Mouse (Mus musculus): ENCODE results near the gene Homer1. TPM values are rescaled to one million over a fixed set of nuclear protein-coding genes. Genes with fewer than 3 reads are reported as not detected.

Gene Homer1
- total RNA-seq, 2 experiments from 2014 or later: 177 to 187 TPM

DNA sequence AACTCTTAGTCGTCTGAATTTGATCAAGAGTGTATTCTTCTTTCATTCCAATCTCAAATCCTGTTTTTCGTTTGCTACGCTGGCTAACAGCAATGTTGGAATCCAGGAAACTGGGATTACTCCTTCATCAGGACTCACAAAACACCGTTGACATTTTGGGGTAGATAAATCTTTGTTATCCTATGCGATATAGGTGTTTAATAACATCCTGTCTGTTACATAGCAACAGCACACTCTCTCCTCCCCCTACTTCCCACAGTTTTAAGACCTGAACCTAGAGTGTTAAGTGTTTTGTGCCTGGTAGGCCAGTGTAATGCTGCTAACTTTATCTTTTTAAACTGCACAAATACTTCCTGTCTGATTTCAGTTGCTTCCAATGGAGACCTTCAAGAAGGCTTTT lies 39.0 kb downstream of the Homer1 start:
- no peak for DNase-seq (ENCODE audit: extremely low spot score in 1 of 2, low spot score in 1 of 2)

DNA sequence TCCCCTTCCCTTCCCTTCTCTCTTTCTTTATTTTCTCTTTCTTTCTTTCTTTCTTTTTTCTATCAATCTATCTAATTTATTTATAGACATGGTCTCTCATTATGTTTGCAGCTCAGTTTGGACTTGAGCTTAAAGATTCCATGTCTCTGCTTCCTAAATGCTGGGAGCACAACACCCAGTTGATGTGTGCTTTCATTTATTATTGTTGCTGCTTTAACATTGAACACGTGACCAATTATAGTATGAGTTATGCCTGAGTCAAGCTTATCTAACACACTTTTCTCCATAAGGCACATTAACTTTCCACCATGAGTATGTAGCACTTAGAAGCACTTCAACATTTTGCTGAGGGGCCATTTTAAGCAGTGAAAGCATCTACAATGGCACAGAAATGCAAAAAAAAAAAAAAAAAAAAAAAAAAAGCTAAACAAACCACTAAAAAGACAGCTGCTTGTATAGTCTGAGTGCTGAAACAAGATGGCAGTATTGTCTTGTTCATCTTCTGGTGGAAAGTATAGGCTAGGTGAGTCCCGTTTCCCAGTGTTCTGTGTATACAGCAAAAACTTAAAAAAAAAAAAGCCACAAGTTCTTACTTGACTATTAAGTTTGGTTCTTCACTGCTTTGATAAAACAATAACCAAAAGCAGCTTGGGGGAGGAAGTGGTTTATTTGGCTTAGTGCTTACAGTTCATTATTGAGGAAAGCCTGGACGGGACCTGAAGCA lies 41.3 kb downstream of the Homer1 start:
- no peak for DNase-seq (ENCODE audit: extremely low spot score in 1 of 2, low spot score in 1 of 2)

DNA sequence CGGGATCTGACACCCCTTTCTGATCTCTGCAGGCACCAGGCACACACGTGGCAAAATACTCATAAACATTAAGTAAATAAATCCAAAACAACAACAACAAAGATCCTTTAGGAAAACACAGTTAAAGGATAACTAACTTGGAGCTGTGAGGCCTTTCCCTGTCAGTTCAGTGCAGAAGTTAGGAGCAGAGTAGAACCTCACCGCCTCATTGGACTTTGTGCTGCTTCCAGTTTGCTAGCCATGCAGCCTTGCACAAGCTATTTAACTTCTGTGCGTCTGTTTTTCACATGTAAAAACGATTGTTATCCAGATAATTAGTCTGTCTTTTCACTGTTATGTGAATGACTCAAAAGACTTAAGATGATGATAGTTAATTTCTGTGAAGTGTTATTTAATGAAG lies 43.2 kb downstream of the Homer1 start:
- no peak for DNase-seq (ENCODE audit: extremely low spot score in 1 of 2, low spot score in 1 of 2)

DNA sequence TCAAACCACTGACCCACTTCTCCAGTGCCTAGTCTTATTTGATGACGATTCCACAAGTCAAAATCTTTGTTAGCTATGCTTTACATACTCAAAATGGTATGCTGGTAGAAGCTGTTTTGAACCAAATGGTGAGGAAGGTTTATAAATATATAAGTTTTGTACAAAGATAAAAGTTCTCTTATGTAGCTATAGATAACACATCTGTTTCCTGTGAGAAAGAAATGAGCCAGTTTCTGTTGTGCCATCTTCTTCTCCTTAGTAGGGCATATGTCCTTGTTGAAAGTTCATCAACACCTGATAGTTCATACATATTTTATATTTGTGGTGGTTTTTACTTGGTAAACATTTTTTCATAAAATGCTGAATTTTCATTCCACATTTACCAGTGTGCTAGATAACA lies 45.0 kb downstream of the Homer1 start:
- no peak for DNase-seq (ENCODE audit: extremely low spot score in 1 of 2, low spot score in 1 of 2)

DNA sequence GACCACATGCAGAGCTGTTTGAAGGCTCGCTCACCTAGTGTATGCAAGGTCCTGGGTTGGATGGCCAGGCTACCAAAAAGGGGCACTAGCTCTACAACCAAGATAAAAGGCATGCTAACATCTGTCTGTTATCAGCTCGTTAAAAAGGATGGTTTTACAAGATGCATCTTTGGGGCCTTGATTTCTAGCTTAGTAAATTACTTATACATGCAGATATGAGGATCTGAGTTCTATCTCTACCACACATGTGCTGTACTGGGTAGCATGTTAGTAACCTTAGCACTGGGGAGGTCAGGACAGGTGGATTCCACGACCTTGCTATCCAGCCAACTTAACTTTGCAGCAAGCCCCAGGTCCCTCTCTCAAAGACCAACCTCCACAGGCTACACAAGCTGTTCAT lies 46.4 kb downstream of the Homer1 start:
- no peak for DNase-seq (ENCODE audit: extremely low spot score in 1 of 2, low spot score in 1 of 2)

DNA sequence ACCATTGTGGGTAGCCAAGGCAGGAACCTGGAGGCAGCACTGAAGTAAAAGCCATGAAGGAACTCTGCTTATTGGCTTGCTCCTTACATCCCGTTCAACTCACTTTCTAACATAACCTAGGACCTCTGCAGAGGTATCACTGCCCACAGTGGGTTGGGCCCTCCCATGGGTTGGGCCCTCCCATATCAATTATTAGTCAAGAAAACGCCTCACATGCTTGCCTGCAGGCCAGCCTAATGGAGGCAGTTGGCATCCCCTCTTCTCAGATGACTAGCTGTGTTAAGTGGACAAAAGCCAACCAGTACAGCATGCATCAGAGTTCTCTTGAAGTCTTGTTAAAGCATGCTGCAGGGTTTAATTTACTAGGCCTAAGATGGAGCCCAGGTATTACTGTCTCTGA lies 52.6 kb downstream of the Homer1 start:
- no peak for DNase-seq (ENCODE audit: extremely low spot score in 1 of 2, low spot score in 1 of 2)

DNA sequence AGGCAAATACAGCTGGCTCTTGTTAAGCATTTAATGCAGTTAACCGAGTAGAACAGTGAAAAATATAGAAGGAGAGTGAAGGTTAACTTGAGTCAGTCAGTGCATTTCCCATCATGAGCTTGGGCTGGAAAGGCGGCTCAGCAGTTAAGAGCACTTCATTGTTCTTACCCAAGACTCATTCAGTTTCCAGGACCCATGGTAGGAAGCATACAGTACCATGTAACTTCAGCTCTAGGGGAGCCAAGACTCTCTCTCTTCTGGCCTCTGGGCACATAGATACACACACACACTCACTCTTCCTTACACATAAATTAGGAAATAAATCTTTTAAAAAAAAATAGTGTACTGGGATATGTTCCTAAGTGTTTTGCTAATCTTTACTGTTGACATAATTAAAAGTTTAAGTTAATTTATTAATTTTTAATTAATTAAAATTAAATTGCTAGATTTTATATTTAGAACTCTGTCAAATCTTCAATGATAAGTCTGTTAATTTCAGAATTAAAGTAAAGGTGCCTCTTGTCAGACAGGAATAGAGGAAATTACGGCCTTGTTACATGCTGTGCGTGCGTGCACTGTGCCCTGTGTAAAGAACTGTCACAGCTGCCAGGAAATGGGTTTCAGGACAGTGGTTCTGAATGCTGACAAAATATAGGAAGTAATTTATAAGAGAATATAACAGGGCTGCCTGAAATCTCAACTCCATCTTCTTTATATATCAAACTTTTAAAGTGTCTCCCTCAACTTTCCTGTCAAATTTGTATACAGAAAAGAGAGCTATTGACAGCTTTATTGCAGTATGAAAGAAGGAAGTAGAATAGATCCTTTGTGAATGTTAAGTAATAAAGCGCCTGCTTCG lies 55.2 kb downstream of the Homer1 start:
- DNase-seq (ENCODE audit: extremely low spot score in 1 of 2, low spot score in 1 of 2): no peak

DNA sequence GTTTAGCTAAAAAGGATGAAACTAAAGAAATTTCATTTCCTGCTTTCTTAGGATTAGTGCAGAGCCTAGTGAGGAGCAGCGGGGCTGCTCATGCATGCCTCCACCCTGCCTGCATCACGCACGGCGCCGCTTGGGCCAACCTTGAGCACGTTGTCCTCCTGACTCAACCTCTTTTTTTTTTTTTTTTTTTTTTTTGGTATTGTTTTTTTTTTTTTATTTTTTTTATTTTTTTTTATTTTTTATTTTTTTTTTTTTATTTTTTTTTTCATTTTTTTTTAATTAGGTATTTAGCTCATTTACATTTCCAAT lies 55.8 kb downstream of the Homer1 start:
- DNase-seq (ENCODE audit: extremely low spot score in 1 of 2, low spot score in 1 of 2): no peak

DNA sequence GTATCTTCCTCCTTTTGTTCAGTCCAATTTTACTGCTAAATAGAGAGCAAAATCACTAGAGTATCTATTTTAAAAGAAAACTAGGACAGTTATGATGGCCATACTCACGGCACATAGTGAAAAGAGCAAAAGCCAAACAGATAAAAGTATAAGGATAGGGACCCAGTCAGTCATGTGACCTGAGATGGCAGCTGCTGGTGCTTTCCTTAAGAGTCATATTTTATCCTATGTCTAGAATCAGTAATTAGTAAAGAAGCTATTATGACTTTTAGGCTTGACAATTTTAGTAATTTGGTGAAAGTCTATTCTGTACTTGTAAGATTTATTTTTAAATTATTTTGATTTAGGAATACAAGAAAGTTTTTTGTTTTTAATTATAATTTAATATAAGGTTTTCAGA lies 59.1 kb downstream of the Homer1 start:
- DNase-seq (ENCODE audit: extremely low spot score in 1 of 2, low spot score in 1 of 2): no peak

DNA sequence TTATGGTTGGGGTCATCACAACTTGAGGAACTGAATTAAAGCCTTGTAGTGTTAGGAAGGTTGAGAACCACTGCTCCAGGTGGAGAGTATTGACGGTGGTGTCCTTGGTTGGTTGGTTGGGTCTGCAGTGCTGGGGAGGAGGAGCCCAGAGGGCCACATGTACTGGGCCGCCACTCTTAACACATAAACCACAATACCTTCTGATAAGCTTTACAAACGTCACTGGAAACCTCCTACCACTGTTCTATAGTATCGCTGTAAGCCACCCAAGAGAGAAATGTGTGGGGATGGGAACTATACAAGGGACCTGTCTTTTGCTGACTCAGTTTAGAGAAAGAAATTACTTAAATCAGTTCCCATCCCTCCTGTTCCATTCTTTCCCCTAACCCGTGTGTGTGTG lies 68.1 kb downstream of the Homer1 start:
- no peak for DNase-seq (ENCODE audit: extremely low spot score in 1 of 2, low spot score in 1 of 2)

DNA sequence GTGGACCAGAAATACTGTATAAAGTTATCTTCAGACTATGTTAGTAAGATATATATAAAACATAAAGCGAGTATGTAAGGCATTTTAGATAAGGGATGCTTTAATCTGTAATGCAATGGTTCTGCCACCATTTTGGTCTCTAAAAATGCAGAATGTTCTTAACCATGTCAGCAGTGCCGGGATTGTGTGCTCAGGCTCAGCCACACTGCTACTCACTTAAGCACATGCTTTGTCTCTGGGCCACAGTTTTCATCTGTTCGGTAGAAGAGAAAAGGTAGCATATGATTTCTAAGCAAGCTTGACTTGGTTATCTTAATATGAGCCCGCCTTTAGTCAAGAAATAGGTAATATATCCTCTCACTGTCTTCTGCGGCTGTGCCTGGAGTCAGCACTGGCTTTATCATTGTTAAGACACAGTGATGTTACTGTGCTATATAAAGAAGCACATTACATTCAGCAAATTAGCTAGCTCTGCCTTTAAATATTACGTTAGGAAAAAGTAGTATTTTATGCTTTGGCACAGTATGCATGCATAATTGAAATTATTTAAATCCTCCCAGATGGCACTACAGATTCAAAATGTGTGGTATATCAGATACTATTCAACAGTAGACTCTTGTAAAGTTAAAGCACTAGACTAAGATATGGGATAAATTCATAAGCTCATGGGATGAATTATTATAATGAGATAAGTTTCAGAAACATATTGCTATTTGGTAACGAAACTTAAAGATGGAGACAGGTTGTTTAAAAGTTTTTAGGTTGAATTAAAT lies 69.6 kb downstream of the Homer1 start:
- DNase-seq (ENCODE audit: extremely low spot score in 1 of 2, low spot score in 1 of 2): no peak

DNA sequence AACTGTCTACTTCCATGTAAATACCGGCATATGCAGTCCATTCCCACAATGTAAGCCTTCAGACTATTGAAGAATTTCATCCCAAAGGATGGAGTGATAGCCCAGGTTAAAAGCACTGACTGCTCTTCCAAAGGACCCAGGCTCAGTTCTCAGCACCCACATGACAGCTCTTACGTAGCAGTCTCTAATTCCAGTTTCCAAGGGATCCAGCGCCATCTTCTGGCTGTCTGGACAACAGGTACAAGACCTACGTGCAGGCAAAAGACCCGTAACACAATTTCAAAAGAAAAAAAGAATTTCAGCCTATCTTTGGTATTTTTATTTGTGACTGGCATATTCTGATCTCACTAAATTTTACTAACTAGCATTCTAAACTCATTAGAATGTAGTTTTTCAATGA lies 75.0 kb downstream of the Homer1 start:
- no peak for DNase-seq (ENCODE audit: extremely low spot score in 1 of 2, low spot score in 1 of 2)

DNA sequence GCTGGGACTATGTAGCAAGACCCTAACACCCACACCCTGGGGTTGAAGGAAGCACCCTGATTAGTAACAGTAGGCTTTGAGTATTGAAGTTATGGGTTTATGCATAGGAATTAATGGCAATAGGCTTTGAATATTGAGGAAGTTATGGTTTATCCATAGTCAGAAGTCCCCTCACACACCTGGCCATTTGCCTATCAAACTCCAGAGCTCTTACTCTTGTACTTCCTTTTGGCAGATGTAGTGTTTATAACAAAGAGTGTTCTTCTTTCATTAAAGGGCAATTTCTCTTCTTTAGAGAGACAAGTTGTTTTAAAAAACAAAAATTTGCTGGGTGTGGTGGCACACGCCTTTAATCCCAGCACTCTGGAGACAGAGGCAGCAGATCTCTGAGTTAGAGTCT lies 79.1 kb downstream of the Homer1 start:
- DNase-seq (ENCODE audit: extremely low spot score in 1 of 2, low spot score in 1 of 2): no peak

DNA sequence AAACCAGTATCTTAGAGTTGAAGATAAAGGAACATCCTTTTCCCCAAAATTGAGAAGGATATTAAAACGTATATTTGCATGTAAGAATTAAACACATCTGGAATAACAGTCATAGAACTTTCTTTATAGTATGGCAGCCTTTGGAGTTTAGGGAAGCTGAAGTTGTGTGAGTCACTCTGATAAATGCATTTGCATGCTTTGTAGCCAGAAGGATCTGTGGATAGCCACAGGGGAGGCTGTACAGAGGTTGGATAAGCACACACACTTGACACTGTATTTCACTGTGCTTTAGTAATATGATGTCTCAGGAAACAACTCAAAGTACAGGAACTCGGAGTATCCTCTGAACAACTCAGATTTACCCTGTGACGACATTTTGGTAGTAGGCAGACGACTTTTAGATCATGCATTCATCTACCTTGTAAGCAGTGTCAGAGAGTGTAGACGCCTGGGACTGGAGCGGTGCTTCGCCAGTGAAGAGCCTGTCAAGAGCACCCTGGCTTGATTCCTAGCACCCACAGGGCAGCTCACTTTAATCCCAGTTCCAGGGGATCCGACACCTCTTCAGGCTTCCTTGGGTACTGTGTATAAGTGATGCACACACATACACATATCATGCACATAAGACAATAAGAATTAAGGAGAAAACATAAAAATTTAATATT lies 81.1 kb downstream of the Homer1 start:
- no peak for DNase-seq (ENCODE audit: extremely low spot score in 1 of 2, low spot score in 1 of 2)

DNA sequence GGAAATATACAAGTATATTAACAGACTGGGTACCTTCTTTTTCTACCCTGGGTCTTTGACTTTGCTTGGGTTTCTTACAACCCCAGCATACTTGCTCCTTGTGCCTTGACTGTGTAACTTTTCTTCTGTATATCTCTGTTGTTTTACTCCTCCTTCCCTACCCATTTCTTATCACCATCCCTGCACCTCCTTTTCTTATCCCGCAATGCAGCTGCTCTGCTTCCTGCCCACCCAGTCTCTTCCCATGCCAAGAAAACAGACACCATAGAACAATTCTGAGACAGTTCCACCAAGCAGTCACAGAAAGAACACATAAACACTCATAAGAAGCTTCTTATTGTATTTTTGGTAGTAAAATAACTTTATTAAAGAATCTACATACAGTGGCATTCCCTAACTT lies 81.9 kb downstream of the Homer1 start:
- no peak for DNase-seq (ENCODE audit: extremely low spot score in 1 of 2, low spot score in 1 of 2)

DNA sequence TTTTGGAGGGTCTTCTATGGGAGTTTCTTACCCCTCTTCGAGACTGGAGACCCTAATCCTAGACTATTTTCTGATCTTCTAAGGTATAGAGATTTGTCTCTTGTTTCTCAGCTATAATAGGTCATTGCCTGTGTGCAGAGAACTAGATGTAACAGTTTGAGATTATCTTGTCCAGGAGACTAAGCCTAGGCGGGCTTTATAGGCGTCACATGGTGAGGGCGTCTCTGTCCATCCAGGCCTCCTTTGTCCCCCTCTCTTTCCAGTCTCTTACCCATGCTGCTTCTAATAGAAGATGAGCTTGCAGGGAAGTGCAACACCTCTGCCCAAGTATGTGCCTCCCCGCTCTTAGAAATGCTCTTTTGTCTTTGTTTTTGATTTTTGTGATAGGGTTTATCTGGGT lies 83.7 kb downstream of the Homer1 start:
- DNase-seq (ENCODE audit: extremely low spot score in 1 of 2, low spot score in 1 of 2): no peak

DNA sequence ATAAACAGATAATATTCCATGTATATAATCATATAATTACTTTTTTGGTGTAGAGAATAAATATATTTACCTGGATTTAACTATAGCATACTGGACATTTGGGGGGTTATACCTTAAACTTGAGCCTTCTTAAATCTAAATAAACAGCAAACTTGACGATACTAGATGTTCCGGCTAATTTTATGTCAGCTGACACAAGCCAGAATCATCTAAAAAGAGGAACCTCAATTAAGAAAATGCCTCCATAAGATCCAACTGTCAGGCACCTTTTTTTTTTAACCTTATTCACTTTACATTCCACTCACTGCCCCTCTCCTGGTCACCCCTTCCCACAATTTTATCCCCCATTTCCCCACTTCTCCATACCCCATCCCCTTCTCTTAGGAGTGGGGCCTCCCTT lies 84.2 kb downstream of the Homer1 start:
- no peak for DNase-seq (ENCODE audit: extremely low spot score in 1 of 2, low spot score in 1 of 2)

DNA sequence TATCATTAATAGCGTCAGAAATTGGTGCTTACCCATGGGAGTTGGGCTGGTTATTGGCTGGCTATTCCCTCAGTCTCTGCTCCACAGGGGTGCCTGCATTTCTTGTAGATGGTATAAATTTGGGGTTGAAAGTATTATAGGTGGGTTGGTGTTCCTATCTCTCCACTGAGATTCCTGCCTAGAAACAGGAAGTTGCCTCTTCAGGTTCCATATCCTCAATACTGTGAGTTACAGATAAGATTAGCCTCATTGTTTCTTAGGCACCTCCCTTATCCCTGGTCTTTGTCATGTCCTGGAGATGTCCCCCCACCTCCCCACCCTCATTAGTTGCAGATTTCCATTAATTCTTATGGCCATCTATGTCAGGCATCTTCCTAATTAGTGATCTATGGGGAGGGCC lies 85.0 kb downstream of the Homer1 start:
- DNase-seq (ENCODE audit: extremely low spot score in 1 of 2, low spot score in 1 of 2): no peak

DNA sequence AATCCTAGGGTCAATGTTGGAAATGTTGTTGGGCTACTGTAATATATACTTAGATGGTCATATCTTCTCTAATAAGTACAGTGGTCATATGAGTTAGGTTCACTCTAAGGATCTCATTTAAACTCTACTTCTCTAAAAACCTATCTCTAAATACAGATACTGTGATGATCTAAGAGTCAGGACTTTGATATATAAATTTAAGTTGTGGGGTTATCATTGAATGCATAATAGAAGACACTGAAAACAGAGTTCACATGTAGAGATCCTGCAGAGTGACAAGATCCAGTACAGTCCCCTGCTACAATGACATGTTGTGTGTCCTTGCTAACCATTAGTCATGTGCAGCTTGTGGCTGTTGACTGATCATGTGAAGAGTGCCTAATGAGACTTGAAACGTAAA lies 85.7 kb downstream of the Homer1 start:
- DNase-seq (ENCODE audit: extremely low spot score in 1 of 2, low spot score in 1 of 2): no peak

DNA sequence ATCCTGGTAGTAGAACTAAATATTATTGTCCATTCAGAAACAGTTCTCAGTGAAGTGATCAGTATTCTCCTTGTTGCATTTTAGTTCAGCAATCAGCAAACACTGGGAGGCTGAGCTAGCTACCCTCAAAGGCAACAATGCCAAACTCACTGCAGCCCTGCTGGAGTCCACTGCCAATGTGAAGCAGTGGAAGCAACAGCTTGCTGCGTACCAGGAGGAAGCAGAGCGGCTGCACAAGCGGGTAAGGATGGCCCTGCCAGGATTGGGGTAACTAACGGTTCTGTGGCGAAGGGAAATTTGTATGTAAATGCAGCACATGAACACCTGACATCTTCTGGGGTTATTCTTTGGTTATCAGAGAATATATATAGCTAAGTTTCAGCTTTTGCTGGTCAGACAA lies 88.0 kb downstream of the Homer1 start:
- DNase-seq (ENCODE audit: extremely low spot score in 1 of 2, low spot score in 1 of 2): no peak

Data from layer of hippocampus, postnatal 25 days (tissue).